Mouse (Mus musculus) cerebellum, postnatal 25 days (tissue): ENCODE measurements at regions not wholly inside any gene's neighbourhood (a gene's known extent, or its start where the extent isn't known, plus 50 kb on each side); places are given as distances from the start of the nearest gene placed in this dataset.
A peak's percentile ranks its signal among the peaks of the same experiment; 100 is the strongest.

ENCODE experiments used
- DNase-seq, 2 experiments: peaks; one replicate each; pipeline ENCODE4 v3.0.0; 2021; ENCODE audit warnings: mixed read lengths in 2 of 2

DNA sequence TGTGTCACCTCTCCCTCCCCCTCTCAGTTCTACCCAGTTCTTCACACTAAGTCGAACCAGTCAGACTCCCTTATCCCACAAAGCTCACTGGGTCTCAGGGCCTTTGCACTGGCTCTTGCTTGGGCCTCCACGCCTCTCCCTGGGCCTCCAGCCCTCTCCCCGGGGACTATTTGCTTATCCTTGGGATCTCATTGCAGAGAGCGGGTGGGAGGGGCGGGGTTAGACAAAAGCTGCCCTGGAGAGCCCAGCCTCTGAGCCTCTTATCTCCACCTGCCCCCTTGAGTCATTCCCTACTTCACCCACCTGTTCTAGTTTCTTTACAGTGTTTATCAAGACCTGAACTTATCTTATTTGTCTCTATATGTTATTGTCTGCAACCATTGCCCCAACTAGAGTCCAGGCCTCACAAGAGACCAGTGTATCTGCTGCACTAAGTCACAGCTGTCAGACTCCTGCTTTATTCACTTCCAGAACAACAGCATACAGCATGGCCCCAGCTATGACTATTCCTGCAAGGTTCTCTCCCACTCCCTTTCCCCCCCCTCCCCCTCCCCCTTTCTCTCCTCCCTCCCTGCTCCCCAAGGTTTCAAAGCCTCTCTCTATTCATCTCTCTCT lies 450.7 kb downstream of the Wdr11 start:
- DNase-seq, result no peak

DNA sequence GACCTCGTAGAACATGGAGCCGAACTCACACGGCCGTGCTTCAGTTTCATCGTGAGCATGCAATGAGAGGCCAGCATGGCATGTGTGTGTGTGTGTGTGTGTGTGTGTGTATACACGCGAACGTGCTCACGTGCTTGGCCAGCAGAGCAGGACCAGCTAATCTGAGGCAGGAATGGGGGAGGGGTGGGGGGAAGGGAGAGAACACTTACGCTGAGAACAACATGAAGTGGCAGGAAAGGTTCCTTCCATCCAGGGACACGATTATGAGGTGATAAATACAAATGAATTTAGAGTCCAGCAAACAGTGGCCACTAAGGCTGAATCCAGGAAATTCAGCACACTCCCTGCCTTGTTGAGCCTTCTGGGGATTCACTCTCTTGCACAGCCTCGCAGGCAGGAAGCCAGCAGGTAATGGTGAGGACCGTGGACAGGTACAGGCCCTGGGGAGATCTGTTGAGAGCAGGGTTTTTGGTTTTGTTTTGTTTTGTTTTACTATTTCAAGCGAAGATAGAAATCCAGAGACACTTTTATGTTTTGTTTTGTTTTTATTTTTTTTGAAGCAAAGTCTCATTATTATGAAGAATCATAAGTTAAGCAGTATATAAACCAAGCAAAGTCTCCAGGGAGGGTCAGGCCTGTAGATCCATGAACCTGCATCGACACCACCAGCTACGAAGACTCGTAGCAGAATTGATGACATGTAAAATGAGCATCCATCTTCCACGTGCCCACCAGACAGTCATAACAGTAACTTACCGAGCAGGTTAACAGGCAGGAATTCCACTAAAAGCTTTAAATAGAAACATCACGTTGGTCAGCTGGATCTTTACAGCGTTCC lies 452.0 kb downstream of the Wdr11 start:
- no peak for DNase-seq

DNA sequence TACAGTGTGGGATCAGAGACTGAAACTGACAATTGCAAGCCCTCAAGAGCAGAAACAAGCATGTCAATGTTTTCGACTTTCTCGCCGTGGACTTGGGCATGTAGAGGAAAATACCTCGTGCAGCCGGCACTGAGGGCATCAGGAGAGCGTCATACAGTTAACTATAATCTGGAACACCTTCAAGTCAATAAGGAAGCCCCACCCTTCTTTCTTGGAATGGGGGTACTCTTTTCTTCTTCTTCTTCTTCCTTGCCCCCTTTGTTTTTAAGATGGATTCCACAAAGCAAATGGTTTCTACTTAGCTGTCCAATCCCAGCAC lies 452.5 kb downstream of the Wdr11 start:
- no peak for DNase-seq

DNA sequence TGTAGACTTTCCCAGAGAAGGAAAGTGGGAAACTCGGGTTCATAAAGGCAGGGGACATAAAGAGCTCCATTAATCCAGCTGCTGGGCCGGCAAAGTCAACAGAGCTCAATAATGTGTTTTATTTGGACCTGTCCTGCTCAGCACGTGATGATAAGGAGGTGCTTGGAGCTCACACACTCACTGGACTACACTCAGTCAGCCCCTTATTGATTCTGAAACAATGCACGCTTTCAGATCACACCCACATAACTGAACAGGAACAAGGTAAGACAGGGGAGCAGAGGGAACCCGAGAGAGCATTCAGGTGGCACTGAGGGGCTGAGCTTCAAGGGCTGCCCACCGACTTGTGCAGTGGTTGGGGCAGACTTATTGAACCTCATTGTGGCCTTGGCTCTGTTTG lies 452.9 kb downstream of the Wdr11 start:
- DNase-seq, result no peak

DNA sequence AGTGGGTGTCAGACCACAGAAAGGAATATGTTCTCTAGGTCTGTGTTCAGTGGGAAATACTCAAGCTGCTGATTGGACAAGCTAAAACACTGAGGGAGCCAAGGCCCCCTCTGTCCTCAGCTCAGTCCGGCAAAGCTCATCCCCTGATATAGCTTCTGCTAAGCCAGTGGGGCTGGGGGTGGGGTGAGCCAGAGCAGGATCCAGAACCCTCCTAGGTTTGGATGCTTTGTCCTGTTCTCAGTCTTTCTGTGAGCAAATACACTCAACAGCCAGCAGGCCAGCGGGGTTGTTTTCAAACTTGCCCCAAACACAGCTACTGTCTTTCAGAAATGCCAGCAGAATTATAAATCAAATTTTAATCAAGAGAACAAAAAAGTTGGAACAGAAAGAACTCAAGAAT lies 454.4 kb downstream of the Wdr11 start:
- DNase-seq, result peak in 1 of 2 experiments; percentile 18

DNA sequence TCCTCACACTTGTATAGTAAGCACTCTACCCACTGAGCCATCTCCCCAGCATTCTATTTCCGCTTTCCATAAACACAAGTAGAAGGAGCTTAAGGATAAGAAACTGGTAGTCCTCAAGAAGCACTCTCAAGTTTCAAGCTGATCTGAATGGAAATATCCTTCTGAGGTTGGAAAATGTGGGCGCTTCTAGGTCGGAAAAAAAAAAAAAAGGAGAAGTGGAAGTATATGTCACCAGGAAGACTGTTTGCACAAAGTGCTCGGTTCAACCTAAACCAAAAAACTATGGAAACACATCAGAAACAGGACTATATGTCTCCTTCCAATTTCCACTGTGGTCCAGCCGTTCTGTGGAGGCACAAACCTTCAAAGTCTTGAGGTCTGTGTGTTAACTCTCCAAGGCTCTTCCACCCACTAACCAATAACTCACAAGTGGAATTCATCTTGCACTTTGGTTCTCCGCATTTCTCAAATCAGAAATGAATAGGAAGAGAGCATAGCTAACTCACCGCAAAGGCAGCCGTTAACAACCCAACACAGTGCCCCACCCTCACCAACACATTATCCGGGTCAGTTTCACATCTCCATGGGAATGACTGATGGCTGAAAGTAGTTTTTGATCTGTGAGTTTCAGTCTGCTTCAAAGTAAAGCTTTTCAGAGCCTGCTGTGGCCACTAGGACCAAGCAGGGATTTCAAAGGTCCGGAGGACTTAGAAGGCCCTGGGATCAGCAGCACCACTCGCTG lies 455.8 kb downstream of the Wdr11 start:
- DNase-seq, result no peak

DNA sequence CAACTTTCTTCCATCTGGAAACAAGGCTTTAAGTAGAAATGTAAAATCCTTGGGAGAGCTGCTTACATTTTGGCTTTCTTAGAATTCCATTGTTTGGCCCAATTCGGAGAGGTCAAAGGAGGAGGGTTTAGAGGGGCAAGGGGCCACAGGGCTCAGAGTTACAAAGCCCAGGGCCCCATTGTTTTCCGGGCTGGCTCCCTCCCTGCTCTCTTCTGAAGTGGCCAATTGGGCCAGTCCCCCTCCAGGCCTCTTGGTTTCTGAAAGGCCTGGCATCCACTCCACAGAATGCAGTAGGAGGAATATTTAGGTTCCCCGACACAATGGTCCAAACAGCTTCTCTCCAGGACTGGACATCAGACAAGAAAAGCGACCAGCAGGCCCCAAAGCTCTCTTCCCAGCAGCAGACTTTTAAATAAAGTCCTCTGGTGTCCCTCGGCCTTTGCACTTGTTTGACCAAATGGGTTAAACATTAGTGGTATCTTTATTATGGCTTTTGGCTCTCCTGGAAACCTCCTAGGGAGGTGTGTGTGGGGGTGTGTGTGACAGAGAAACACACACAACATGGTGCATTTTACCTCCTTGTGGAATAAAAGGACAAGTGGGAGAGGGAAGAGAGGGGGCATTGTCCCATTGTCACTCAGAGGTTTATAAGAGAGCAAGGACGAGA lies 456.6 kb downstream of the Wdr11 start:
- no peak for DNase-seq

DNA sequence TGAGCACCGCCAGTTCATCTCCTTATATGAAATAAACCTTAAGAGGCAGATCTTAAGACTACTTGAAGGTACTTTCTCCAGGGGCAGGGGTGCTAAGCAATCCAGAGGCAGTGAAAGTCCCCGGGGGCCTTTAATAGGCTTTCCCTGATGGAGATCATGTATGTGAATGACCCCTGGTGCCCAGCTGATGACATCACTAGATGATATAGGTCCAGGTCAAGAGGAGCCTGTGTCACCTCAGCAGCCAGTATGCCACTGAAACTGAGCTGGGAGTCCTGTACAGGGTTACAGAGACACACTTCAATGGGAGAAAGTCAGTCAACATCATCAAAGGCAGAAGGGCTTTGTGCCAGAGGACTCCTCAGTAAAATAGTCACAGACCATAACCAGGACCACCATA lies 457.8 kb downstream of the Wdr11 start:
- DNase-seq, result no peak

DNA sequence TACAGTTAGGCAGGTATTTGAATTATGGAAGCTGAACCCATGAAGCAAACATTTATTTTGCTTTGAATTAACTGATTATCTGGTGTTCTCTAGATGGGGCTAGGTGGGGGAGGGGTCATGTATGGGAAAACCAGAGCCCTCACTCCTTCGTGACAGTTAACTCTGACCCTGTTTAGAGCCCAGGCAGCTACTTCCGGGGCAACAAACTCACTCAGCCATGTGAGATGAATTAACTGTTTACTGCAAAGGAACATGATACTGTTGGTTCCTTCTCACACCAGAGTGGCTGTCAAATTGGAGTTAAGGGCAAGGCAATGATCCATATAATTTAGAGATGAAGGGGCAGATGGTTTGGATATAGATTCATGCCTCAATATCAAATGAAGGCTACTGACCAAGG lies 458.5 kb downstream of the Wdr11 start:
- DNase-seq, result no peak

DNA sequence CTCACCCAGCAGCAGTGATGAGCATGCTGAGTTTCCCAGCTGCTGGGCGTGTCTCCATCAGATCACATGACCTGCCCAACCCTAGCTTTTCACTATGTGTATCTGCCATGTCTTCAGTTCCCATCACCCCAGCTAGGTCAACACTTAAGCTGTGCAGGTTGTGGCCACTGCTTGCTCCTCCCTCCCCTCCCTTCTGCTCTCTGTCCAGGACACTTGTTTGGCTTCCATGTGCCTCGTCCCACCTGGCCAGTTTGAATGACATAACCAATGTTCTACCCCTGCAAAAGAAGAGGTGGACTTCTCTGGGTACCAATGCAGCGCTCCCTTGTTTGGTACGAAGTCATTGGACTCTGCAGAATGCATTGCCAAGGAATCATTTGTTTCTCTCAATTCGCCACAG lies 460.7 kb downstream of the Wdr11 start:
- no peak for DNase-seq

DNA sequence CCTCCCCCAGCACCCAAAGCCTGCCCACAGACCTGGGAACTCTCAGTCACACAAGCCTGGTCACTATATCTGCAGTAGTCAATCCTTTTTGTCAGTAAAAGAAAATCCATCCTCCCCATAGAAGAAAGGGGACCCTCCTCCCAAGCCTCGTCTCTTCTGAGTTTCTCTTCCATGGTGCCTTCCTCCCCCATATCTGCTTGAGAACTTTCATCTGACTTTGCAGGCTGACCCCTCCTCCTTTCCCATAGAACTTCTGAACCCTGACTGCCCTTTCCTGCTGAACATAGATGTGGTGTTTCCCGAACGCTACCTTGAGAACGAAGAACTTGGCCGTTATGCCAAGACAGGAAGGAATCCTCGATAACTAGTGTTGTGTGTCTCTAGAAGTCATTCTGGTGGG lies 462.5 kb downstream of the Ate1 start:
- no peak for DNase-seq

DNA sequence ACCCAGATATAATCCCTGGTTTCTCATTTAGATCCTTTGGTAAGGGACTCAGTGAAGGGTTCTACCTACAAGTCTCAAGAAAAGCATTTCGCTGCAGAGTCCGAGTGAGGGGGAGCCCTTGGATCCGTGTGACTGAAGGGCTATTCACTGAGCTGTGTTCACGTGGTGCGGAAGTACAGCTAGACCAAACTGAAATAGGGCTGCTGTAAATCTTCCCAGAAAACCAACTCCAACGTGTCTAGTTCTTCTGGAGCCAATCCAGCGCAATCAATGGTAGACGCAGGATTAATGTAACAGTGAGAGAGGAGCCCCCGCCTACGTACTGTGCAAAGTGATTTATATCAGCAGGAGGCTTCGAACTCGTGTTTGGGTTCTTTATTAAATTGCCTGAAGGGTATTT lies 461.9 kb downstream of the Ate1 start:
- no peak for DNase-seq

DNA sequence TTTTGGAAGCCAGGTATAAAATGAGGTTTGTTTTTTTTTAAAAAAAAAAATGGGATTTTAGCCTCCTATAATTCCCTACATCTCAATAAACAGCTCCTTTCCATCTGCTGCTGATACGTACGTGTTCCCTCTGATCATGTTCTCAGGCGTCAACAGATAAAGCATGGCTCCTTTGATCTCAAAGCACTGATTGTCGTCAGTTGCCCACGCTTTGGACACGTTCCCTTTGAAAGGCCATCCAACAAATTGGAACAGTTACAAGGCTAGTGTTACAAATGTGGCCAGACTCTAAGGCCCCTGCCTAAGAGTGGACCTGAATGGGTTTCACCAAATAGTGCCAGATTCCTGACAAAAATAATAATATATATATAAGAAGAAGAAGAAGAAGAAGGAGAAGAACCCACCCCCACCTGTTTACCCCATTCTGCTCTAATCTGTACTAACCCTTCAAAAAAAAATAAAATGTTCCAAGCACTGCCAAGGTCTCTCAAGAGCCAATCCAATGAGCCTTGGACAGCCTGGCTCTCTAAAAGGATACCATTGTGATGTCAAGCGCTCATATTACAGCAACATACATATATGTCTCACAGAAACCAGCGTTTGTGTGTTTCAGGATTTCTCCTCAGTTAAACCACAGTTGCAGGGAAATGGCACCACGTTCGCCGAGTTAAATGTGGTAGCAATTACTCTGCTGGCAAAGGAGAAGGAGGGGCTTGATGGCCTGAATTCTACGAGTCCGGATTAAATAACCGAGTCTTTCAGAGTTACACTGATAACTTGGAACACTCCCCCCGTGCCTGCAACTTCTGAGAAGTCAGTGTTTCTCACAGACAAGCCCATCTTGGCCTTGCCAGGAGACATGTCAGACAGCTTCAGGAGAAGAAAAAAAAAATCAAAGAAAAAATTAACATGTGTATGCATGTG lies 460.2 kb downstream of the Ate1 start:
- no peak for DNase-seq

DNA sequence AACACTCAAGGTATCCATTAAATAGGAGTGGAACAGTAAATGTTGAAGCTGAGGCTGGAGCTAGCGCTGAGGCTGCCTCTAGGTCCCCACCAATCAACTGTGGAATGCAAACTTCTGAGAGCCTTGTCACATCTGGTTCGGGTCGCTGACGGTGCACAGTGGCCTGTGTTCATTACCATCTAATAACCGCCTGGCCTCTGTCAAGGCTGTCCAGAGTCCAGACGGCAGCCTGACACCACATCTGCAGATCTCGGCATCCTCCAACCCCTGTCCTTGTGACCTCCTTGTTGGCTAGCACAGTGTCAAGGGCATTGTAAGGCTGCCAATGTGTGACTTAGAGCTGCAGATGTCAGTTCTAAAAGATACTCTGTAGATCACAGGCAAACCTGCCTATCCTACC lies 455.7 kb downstream of the Ate1 start:
- DNase-seq, result no peak

DNA sequence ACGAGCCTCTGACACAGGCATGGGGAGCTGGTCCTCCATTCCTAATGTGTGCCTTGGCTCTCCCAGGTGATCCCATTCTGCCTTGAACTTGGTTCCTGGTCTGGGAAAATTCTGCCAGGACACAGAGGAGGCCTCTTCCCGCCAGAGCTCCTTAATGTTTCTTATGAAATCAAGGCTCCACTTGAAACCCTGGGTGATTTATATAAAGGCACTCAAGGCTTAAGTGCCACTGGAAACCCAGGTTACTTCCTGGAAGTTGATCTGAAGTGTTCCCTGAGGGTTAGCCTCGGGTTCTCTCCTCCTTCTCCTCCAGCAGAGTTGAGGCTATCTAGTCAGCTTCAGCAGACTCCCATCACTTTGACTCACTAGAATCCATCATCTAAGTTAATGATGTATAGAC lies 451.9 kb downstream of the Ate1 start:
- DNase-seq, result no peak

DNA sequence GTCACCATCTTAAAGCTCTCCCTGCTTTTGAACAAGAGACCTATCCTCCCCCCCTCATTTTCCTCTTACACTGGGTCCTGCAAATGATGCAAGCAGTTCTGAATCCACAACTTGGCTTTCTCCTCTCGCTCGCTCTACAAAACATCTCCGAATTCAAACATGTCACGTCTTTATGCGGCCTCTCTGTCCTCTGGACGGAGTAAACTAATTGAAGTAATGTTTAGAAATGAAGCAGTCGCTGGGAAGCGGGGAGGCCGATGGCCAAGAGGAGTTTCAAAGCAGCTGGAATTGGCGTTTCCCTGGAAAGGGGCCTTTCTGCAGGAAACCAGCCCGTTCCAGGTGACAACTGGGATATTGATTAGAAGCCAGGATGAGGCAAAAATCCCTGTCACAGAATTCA lies 446.8 kb downstream of the Ate1 start:
- DNase-seq, result no peak

DNA sequence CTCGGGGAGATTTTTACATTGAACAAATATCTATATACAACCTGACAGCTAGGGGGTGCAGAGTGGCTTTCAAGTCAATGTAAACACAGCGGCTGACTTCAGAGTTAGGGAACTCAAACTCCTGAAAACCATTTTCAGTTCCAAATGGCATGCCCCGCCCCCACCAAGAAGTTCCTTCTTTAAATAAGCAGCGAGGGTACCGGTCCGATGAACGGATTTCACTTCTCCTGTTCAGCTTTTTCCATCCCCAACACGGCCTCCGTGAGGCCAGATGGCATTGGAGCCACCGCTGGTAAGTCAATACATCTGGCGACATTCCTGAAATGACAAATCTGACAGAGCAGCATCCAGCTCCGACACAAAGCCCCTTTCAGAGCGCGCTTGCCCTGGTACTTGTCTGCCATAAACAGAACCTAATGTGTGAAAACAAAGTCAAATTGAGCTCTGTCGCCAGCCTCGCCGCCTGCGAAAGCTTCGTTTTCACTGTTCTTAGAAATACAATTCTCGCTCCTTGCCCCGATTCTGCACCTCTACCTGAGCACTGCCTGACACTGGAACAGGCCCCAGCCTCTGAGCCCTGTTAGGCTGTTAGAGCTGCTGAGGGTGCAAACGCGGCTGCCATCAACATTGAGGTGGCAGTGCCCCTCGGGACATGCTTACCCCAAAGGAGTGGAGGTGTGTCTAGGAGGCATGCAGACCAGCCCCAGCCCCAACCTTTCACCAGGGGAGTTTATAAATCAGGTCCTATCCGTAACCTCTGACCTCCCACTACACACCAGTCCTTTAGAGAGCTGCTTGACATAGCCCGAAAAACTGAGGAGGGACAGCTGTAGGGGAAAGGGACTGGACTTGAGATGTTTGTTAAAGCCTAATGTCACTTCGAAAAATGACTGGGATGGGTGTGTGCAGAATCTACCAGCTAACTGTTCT lies 446.0 kb downstream of the Ate1 start:
- DNase-seq, result peak in 1 of 2 experiments; percentile 4

DNA sequence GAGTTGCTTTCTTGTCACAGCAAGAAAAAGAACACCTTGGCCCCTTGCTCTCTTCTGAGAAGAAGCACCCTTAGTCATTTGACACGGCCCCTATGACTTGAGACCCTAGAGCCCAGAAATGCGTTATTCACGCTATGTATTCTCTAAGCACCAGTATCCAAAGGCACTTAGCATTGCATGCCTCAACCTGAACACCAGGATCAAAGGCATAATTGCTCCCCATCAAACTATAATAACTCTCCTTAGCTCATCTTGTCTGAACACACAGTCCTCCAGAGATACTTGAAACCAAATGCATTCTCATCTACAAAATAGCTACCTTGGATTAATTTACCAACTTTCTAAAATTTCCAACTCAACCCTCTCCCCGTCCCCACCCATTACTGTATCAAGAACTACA lies 437.5 kb downstream of the Ate1 start:
- no peak for DNase-seq

DNA sequence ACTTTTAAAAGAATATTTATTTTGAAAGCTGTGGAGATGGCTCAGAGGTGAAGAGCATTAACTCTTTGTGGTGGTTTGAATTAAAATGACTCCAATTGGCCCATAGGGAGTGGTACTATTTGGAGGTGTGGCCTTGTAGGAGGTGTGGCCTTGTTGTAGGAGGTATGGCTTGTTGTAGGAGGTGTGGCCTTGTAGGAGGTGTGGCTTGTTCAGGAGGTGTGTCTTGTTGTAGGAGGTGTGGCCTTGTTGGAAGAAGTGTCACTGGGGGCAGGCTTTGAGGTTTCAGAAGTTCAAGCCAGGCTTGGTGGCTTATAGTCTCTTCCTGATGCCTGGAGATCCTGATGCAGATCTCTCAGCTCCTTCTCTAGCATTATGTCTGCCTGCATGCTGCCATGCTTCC lies 434.5 kb downstream of the Ate1 start:
- DNase-seq, result no peak

DNA sequence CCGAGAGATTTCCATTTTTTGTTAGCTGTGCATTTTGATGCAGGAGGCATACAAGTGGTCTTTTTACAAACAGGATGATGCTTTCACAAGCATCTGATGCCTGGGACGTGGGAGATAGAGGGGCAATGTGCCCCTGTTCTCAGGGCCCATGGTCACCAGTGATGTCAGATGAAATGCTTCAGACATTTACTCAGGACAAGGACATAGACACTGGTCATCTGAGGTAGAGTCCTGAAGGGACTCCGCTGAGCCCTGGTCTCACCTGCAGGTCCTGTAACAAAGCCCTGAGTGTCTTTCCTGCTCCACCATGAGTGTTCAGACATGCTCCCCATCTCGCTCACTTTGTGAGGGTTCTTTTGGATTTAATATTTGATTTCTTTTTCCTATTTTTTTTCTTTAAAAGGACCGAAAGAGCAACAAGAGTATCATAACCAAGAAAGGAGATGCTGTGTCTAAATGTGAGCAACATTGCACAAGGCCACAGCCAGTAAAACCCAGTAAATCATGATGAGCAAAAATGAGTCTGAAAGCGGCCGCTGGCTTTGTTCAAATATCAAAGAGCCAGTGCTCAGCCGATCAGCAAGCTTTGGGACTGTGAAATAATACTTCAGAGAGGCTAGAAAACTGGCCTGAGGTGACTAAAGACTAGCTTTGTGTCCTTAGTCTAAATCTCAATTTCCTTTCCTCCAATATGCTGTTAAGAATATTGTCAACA lies 430.1 kb downstream of the Ate1 start:
- DNase-seq, result no peak

DNA sequence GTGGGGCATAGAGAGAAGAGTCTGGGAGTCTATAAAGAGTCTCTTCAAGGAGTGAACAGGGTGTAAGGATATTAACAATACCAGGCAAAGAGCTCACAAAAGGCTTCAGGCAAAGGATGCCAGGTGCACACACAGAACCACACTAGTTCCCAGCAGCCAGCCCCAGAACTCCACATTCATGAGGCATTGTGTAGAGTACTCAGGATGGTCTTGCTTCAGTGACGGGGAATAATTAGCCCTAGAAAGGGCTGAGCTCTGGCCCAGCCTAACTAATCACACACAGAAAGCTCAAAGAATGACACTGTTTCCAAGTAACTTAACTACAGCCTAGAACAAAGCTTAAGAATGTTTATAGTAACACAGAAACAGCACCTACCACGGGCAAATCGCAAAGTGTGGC lies 428.2 kb downstream of the Ate1 start:
- DNase-seq, result no peak
